Mouse (Mus musculus): Measurements from ENCODE around the gene Fbxw26. TPM values are rescaled to one million over a fixed set of nuclear protein-coding genes. Genes with fewer than 3 reads are reported as not detected.

Gene Fbxw26
- polyA plus RNA-seq (2012; fragmentation: generic; extraction: Trizol), result not detected

DNA sequence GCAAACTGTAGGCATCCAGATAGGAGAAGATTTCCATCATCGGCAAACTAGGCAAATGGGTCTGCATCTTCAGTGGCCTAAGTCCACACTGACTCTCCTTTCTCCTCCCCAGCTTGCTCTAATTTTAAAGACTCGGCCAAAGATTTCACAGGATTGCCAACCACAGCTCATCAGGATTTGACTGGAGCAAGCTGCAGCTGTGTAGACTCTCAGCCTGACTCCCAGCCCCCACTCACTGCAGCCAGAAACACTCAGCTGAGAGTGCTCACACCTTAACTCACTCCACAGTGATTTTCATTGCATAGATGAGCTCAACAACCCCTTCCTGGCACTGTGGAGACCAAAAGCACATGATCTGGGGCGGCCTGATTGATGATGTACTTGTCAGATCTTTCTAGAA lies at the start of gene Fbxw26:
Gene Fbxw26 (minus strand): TSS at position 101 of the 400 bp plus-strand sequence.

DNA sequence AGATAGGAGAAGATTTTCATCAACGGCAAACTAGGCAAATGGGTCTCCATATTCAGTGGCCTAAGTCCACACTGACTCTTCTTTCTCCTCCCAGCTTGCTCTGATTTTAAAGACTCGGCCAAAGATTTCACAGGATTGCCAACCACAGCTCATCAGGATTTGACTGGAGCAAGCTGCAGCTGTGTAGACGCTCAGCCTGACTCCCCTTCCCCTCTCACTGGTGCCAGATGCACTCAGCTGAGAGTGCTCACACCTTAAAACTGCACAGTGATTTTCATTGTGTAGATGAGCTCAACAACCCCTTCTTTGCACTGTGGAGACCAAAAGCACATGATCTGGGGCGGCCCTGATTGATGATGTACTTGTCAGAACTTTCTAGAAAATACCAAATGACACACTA lies 44.7 kb upstream of the Fbxw26 start, which contains the start of gene Fbxw27:
Gene Fbxw27 (minus strand): TSS at position 101 of the 400 bp plus-strand sequence.

DNA sequence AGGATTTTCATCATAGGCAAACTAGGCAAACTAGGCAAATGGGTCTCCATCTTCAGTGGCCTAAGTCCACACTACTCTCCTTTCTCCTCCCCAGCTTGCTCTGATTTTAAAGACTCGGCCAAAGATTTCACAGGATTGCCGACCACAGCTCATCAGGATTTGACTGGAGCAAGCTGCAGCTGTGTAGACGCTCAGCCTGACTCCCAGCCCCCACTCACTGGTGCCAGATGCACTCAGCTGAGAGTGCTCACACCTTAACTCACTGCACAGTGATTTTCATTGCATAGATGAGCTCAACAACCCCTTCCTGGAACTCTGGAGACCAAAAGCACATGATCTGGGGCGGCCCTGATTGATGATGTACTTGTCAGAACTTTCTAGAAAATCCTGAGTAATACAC lies 43.3 kb downstream of the Fbxw26 start, which contains the start of gene Fbxw18:
Gene Fbxw18 (minus strand): TSS at position 101 of the 400 bp plus-strand sequence.

Other genes with a start within 250 kb of the Fbxw26 start
- gene Fbxw15, start 177.8 kb downstream of the Fbxw26 start, polyA plus RNA-seq (2012; fragmentation: generic; extraction: Trizol), result not detected
- not detected for gene Fbxw24, start 120.0 kb downstream of the Fbxw26 start, polyA plus RNA-seq (2012; fragmentation: generic; extraction: Trizol)
- gene Fbxw25, start 81.4 kb downstream of the Fbxw26 start, polyA plus RNA-seq (2012; fragmentation: generic; extraction: Trizol), result not detected
- not detected for gene Fbxw18, start 43.4 kb downstream of the Fbxw26 start, polyA plus RNA-seq (2012; fragmentation: generic; extraction: Trizol)
- gene Fbxw27, start 44.6 kb upstream of the Fbxw26 start, polyA plus RNA-seq (2012; fragmentation: generic; extraction: Trizol), result not detected
- not detected for gene Spink8, start 66.2 kb upstream of the Fbxw26 start, polyA plus RNA-seq (2012; fragmentation: generic; extraction: Trizol)
- gene Nme6, start 86.7 kb upstream of the Fbxw26 start, polyA plus RNA-seq (2012; fragmentation: generic; extraction: Trizol), result 10 to 100 TPM; 21.9 to 65.7 TPM
- gene Camp, start 103.5 kb upstream of the Fbxw26 start, polyA plus RNA-seq (2012; fragmentation: generic; extraction: Trizol), result under 1 TPM in 1 of 2 experiments, not detected in 1; 0.13 TPM
- gene Cdc25a, start 129.5 kb upstream of the Fbxw26 start, polyA plus RNA-seq (2012; fragmentation: generic; extraction: Trizol), result 1 to 10 TPM; 4.0 to 5.6 TPM
- 100 to 1,000 TPM in 1 of 2 experiments, 10 to 100 TPM in 1; 32.4 to 113 TPM for gene Map4, start 185.4 kb upstream of the Fbxw26 start, polyA plus RNA-seq (2012; fragmentation: generic; extraction: Trizol)